Mouse (Mus musculus): Measurements from ENCODE around the gene Peli2.

- TF ChIP-seq CTCF (IDR thresholded peaks at IDR 0.05; ENCODE audit: insufficient read depth, low read depth, low read length) (no peak), POLR2A (IDR thresholded peaks at IDR 0.05; ENCODE audit: insufficient read depth, low read depth, low read length) (no peak)
These were observed 864 bp upstream of the Peli2 start for GRCm38 (mm10) chr14:48119648-48120270.

All from olfactory bulb, adult 2 months (tissue).